Mouse (Mus musculus) neural tube, embryonic 13.5 days (tissue): Measurements from ENCODE around the gene Ralgapa2. TPM values are rescaled to one million over a fixed set of nuclear protein-coding genes. Genes with fewer than 3 reads are reported as not detected.

Experiments
- ATAC-seq: fragments of 200-750 bp; cut with Nextera tagmentation; 2 replicates; pipeline ENCODE4 v1.8.0; 2017; ENCODE audit warnings: low read depth, mild to moderate bottlenecking, moderate TSS enrichment, moderate library complexity
- H3K27ac ChIP-seq: fragments of 300-500 bp; sonication (generic); replicated peaks from 2 replicates; pipeline ENCODE4 v1.5.1; 2015; ENCODE audit warnings: moderate library complexity, mild to moderate bottlenecking, inconsistent platforms
- H3K27me3 ChIP-seq: fragments of 300-500 bp; sonication (generic); 2 replicates; pipeline ENCODE4 v1.6.1; 2015; ENCODE audit warnings: mild to moderate bottlenecking, inconsistent platforms
- H3K36me3 ChIP-seq: fragments of 300-500 bp; sonication (generic); 2 replicates; pipeline ENCODE4 v1.6.1; 2015; ENCODE audit warnings: mild to moderate bottlenecking, inconsistent platforms
- H3K4me1 ChIP-seq: fragments of 300-500 bp; sonication (generic); replicated peaks from 2 replicates; pipeline ENCODE4 v1.6.1; 2015; ENCODE audit warnings: inconsistent platforms
- H3K4me2 ChIP-seq: fragments of 300-500 bp; sonication (generic); 2 replicates; pipeline ENCODE4 v1.6.1; 2015; ENCODE audit warnings: inconsistent platforms, mild to moderate bottlenecking, moderate library complexity
- H3K4me3 ChIP-seq: fragments of 300-500 bp; sonication (generic); 2 replicates; pipeline ENCODE4 v1.5.1; 2015; ENCODE audit warnings: mild to moderate bottlenecking, inconsistent platforms
- H3K9ac ChIP-seq: fragments of 300-500 bp; sonication (generic); 2 replicates; pipeline ENCODE4 v1.6.1; 2015; ENCODE audit warnings: moderate library complexity, mild to moderate bottlenecking, inconsistent platforms
- H3K9me3 ChIP-seq: fragments of 300-500 bp; sonication (generic); 2 replicates; pipeline ENCODE4 v1.6.1; 2016; ENCODE audit warnings: inconsistent platforms
- WGBS: fragments of 180-500 bp; shearing (Covaris S2); methylation state at CpG from one replicate; pipeline ENCODE4 v1.1.7; 2015; 5-methylcytosine and 5-hydroxymethylcytosine counted together
- polyA plus RNA-seq: library from polyadenylated mRNA; unstranded; fragments of >200 nt; fragmentation: Nextera tagmentation; extraction: Ambion mirVana; gene quantifications from 2 replicates; pipeline ENCODE4 v1.2.1, GENCODE M21; 2015

The Ralgapa2 gene
- 9.3 and 9.4 TPM in 2 replicates for polyA plus RNA-seq

DNA sequence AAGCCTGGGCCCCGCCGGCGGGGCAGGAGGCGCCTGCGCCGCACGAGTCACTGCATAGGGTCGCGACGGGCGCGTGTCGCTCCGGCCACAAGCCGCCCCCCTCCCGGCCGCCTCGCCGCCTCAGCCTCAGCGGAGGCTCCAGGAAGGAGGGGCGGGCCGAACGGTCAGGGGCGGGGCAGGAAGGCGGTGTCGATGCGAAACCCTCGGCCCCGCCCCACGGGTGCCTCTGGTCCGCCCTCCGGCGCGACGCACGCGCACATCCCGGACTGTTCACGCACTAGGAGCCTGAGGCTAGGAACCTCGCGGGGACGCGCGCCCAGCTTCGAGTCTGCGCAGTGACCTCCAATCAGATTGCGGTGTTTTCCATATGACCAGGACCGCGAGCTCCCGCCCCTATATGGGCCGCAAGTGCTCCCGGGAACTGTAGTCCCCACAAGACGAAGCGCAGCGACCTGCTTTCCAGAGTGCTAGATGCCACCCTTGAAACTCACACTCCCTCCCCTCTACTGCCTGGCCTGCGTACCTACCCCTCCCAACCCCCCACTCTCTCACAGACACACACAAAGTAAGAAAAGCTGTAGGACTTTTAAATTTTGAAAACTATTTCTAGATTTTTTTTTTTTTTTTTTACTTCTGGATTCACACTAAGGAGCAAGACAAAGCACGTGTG is at the start of gene Ralgapa2:
Ralgapa2 (minus strand) TSS at position 434 of the 670 bp plus-strand sequence.
- Histone ChIP-seq H3K4me1 (peaks cover 24% of the 10 kb centered on the region), H3K27ac (peak within 1 kb of the TSS; percentile 74), H3K9ac (peak within 1 kb of the TSS; percentile 90), H3K36me3 (no peaks in the 10 kb centered on the region), H3K4me3 (peak within 1 kb of the TSS; percentile 92), H3K9me3 (no peaks in the 10 kb centered on the region), H3K4me2 (peak within 1 kb of the TSS; percentile 76), H3K27me3 (no peaks in the 10 kb centered on the region)
- under 1% methylated on average over 52 of the region's 57 CpGs for WGBS
- ATAC-seq = peak; percentile 99

DNA sequence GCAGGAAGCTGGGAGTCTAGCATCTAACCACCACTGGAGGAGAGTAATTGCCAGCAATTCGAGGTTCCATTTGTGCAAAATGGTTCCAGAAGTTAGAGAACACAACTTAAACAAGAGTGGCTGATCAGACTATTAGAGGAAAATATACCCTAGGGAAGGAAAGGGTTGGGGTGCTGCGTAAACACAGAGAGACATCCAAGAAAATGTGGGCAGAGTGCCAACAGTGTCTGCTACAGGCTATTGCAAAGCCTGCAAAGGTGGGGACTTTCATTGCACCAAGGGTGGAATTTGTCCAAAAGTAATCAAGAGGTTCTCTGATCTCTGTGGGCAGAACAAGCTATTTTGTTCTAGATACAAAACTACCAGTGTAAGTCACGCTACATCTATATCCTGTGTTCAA is 49.4 kb upstream of the Ralgapa2 start:
- H3K27ac ChIP-seq = no peak overlapping the region
- H3K27me3 ChIP-seq = no peaks in the 10 kb centered on the region
- H3K36me3 ChIP-seq = no peaks in the 10 kb centered on the region
- 73% methylated on average over 3 of the region's 3 CpGs for WGBS
- H3K4me3 ChIP-seq = no peak overlapping the region
- ATAC-seq = no peak
- H3K9me3 ChIP-seq = no peaks in the 10 kb centered on the region
- H3K4me1 ChIP-seq = no peaks in the 10 kb centered on the region
- H3K4me2 ChIP-seq = no peak overlapping the region
- H3K9ac ChIP-seq = no peak overlapping the region

- Histone ChIP-seq H3K9ac (no peak overlapping the region), H3K4me2 (no peak overlapping the region), H3K4me1 (no peaks in the 10 kb centered on the region), H3K27me3 (no peaks in the 10 kb centered on the region), H3K36me3 (no peaks in the 10 kb centered on the region), H3K27ac (no peak overlapping the region), H3K9me3 (no peaks in the 10 kb centered on the region), H3K4me3 (no peak overlapping the region)
- no peak for ATAC-seq
- WGBS = 90% methylated on average over 4 of the region's 4 CpGs
These were observed 48.5 kb upstream of the Ralgapa2 start for GRCm38 (mm10) chr2:146560633-146561043.

DNA sequence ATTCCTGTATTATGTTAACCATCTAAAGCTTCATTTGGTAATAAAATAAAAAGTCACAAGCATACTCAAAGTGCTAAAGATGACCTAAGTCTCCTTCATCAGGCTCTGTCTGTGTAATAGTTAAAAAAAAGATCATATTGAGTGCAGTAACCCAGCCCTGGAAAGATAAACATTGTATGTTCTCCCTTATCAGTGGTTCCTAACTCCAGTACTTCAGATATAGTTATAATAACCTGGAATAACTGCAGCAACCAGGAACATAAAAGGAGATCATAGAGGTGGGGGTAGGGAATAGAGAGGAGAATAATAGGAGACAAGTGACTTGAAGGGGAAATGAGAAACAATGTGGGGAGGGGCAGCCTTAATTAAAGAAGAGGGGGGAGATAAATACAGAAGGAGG is 44.0 kb upstream of the Ralgapa2 start:
- no peaks in the 10 kb centered on the region for H3K4me1 ChIP-seq
- no peak for ATAC-seq
- no peak overlapping the region for H3K4me3 ChIP-seq
- H3K4me2 ChIP-seq = no peak overlapping the region
- no peaks in the 10 kb centered on the region for H3K27me3 ChIP-seq
- no peak overlapping the region for H3K27ac ChIP-seq
- no peaks in the 10 kb centered on the region for H3K36me3 ChIP-seq
- no peak overlapping the region for H3K9ac ChIP-seq
- H3K9me3 ChIP-seq = no peaks in the 10 kb centered on the region

DNA sequence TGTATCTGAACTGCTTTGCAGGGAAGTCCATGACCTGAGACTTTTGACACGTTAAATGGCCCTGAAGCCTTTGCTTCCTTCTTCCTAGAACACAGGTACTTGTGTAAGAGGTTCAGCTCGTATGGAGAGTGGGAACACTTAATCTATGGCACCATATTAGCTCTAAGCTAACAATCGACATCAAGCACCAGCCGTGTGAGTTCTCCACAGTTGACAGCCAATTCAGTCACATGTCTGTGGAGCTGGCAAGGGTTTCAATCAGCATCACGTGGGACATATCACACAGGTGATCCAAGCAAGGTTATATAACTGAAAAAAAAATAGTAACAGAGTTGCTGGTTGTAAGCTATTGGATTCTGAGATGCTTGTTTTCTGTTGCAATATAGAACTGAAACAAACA is 43.2 kb upstream of the Ralgapa2 start:
- Histone ChIP-seq H3K36me3 (no peaks in the 10 kb centered on the region), H3K9me3 (no peaks in the 10 kb centered on the region), H3K4me2 (no peak overlapping the region), H3K4me1 (no peaks in the 10 kb centered on the region), H3K4me3 (no peak overlapping the region), H3K27ac (no peak overlapping the region), H3K9ac (no peak overlapping the region), H3K27me3 (no peaks in the 10 kb centered on the region)
- ATAC-seq = no peak
- WGBS = 80% methylated on average over 5 of the region's 5 CpGs

- Histone ChIP-seq H3K27ac (no peak overlapping the region), H3K36me3 (no peaks in the 10 kb centered on the region), H3K9me3 (no peaks in the 10 kb centered on the region), H3K4me1 (peaks cover 9% of the 10 kb centered on the region), H3K9ac (no peak overlapping the region), H3K4me2 (no peak overlapping the region), H3K27me3 (no peaks in the 10 kb centered on the region), H3K4me3 (no peak overlapping the region)
- 29% methylated on average over 2 of the region's 2 CpGs for WGBS
- ATAC-seq = no peak
These were observed 41.6 kb upstream of the Ralgapa2 start for GRCm38 (mm10) chr2:146553701-146554100.

- peaks cover 11% of the 10 kb centered on the region for H3K4me1 ChIP-seq
- H3K27ac ChIP-seq = no peak overlapping the region
- H3K36me3 ChIP-seq = no peaks in the 10 kb centered on the region
- WGBS = 83% methylated on average over 4 of the region's 4 CpGs
- no peaks in the 10 kb centered on the region for H3K27me3 ChIP-seq
- H3K9ac ChIP-seq = no peak overlapping the region
- H3K4me2 ChIP-seq = no peak overlapping the region
- H3K4me3 ChIP-seq = no peak overlapping the region
- no peak for ATAC-seq
- no peaks in the 10 kb centered on the region for H3K9me3 ChIP-seq
These were observed 39.7 kb upstream of the Ralgapa2 start for GRCm38 (mm10) chr2:146551818-146552217.

DNA sequence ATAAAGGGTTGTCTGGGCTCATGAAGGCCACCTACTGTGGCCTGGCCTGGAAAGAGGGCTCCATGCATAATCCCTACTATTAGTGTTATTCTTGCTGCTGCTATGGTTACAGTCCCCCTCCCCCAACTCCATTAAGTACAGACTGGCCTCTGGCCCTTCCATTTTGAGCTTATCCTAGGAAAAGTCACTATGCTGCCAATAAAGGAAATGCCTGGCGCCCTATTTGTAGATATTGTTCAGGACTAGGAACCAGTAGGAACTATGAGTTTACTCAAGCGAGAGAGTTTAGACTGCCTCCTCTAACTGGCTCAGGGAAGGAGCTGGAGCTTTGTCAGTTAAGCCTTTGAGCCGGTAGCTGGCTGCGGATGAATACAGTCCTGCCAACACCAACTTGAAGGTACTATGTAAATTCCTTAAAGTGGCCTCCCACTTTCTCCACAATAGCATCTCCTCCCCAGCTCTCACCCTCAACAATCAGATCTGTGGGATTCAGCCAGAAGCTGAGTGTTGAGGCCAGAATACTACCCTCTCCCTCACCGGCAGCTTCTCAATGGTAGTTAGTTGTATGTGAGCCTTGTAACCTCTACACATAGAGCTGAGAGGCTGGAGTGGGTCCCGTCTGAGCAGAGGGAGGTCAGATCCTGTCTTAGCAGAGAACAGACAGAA is 37.1 kb upstream of the Ralgapa2 start:
- Histone ChIP-seq H3K9me3 (no peaks in the 10 kb centered on the region), H3K27ac (no peak overlapping the region)

DNA sequence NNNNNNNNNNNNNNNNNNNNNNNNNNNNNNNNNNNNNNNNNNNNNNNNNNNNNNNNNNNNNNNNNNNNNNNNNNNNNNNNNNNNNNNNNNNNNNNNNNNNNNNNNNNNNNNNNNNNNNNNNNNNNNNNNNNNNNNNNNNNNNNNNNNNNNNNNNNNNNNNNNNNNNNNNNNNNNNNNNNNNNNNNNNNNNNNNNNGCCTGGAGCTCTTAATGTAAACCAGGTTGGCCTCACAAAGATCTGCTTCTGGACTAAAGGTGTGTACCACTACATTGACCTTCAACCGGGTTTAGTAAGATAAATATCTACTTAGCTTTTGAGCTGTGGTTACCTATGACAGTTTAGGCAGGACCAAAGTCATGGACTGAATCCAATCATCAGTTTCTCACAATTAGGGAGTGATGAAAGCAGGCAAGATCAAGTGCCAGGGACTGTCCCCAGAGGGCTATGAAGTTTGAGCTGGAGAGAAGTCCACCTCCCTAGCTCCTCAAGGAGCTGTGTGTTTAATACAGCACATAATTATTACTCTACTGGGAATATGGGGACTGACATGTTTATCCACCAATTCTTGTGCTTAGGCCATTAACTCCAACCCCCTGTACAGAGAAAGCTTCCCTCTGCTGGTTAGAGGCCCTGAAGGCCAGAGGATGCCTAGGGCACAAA is 32.1 kb upstream of the Ralgapa2 start:
- peaks cover 10% of the 10 kb centered on the region; the same call in 1 of the 2 replicates for H3K9me3 ChIP-seq
- H3K27me3 ChIP-seq = no peaks in the 10 kb centered on the region
- no peak overlapping the region for H3K4me3 ChIP-seq
- no peaks in the 10 kb centered on the region for H3K36me3 ChIP-seq
- no peak overlapping the region for H3K9ac ChIP-seq
- H3K4me1 ChIP-seq = peaks cover 7% of the 10 kb centered on the region
- no peak for ATAC-seq
- 92% methylated on average over 1 of the region's 1 CpGs for WGBS
- no peak overlapping the region for H3K4me2 ChIP-seq
- no peak overlapping the region for H3K27ac ChIP-seq

More for the DNA sequence above, 37.1 kb upstream of the Ralgapa2 start:
- Histone ChIP-seq H3K27me3 (no peaks in the 10 kb centered on the region), H3K4me1 (peaks cover 11% of the 10 kb centered on the region), H3K9ac (no peak overlapping the region), H3K36me3 (no peaks in the 10 kb centered on the region), H3K4me3 (no peak overlapping the region), H3K4me2 (no peak overlapping the region)
- 13% methylated on average over 6 of the region's 6 CpGs for WGBS
- peak; percentile 89 for ATAC-seq

DNA sequence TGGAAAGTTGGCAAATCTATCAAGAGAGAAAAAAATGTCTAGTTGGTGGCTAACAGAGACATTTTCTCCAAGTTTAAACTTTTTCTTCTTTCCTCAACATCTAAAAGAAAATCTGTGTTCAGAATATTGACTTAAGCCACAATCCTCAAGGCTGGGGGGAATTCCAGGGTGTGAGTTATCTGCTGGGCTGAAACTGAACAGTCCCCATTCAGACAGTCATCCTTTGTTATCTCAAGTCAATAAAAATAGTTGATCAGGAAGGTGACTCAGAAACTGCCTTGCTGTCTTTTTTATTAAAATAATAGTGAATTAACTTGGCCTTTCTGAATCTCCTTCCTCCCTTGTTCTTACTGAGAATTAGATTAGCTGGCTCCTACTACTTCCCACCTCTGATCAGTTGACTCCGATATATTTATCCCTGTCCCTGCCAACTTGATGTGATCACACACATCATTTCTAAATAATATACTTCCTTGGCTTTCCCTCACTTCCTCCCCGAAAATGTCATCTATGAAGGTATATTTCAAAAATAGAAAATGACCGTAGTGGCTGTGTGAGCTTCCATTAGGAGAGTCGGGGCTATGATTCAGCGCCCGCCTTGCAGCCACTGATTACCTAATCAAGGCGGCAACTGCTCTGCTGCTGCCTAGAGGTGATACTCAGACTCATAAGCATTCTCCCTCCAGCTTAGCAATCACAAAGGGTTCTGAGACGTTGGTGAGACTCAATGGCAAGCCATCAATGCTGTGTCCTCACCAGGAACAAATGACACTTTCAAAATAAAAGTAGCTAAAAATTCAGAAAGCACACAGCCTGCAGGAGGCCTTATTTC is 21.2 kb upstream of the Ralgapa2 start:
- no peak for ATAC-seq
- H3K9ac ChIP-seq = no peak overlapping the region
- no peaks in the 10 kb centered on the region for H3K36me3 ChIP-seq
- 71% methylated on average over 8 of the region's 8 CpGs for WGBS
- no peaks in the 10 kb centered on the region for H3K4me1 ChIP-seq
- H3K4me2 ChIP-seq = no peak overlapping the region
- no peak overlapping the region for H3K27ac ChIP-seq
- H3K4me3 ChIP-seq = no peak overlapping the region
- no peaks in the 10 kb centered on the region for H3K9me3 ChIP-seq
- no peaks in the 10 kb centered on the region for H3K27me3 ChIP-seq

DNA sequence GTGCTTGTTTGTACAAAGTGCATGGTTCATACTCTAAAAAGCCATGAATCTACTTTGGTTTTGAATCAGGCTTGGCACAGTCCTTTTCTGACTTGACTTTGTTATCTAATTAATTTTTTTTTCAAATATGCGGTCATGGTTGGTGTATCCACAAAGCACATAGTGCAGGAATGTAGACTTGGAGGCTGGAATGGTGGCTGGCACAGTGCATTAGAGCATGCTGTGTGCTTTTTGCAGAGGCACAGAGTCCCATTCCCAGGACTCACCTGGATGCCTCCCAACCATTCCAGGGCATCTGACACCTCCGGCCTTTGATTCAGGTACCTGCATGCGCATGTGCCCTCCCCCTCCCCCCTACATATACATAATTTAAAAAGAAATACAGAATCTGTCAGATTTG is 20.3 kb upstream of the Ralgapa2 start:
- WGBS = 92% methylated on average over 3 of the region's 3 CpGs
- Histone ChIP-seq H3K4me2 (no peak overlapping the region), H3K36me3 (no peaks in the 10 kb centered on the region), H3K9ac (no peak overlapping the region), H3K27me3 (no peaks in the 10 kb centered on the region), H3K27ac (no peak overlapping the region), H3K4me1 (no peaks in the 10 kb centered on the region), H3K4me3 (no peak overlapping the region), H3K9me3 (no peaks in the 10 kb centered on the region)
- ATAC-seq = no peak

GRCm38 (mm10) chr2:146525483-146525882 is 13.3 kb upstream of the Ralgapa2 start:
- H3K4me2 ChIP-seq = no peak overlapping the region
- H3K4me1 ChIP-seq = no peaks in the 10 kb centered on the region
- H3K4me3 ChIP-seq = no peak overlapping the region
- no peak for ATAC-seq
- H3K27me3 ChIP-seq = no peaks in the 10 kb centered on the region
- no peaks in the 10 kb centered on the region for H3K36me3 ChIP-seq
- H3K27ac ChIP-seq = no peak overlapping the region
- H3K9ac ChIP-seq = no peak overlapping the region
- no peaks in the 10 kb centered on the region for H3K9me3 ChIP-seq
- 54% methylated on average over 2 of the region's 2 CpGs for whole genome bisulfite sequencing
